Mouse (Mus musculus) mature B cell (primary cell): ENCODE measurements around the gene Ktn1.

Source experiments
- in situ Hi-C: fragments of 300-500 bp; cut with MboI; formaldehyde crosslinking; loops from 2 replicates; pipeline ENCODE4 v1.14.3; 2019

The Ktn1 gene

GRCm38 (mm10) chr14:47665061-47665778 lies 17.0 kb downstream of the Ktn1 start:
- in situ Hi-C loops = no loop called here

GRCm38 (mm10) chr14:47668096-47668495 lies 19.8 kb downstream of the Ktn1 start:
- in situ Hi-C loops = no loop called here

- in situ Hi-C loops = no loop called here
Observed at GRCm38 (mm10) chr14:47682886-47683285, 34.6 kb downstream of the Ktn1 start.

- in situ Hi-C loops = no loop called here
Observed at GRCm38 (mm10) chr14:47684579-47684978, 36.3 kb downstream of the Ktn1 start.

- in situ Hi-C loops = no loop called here
Observed at GRCm38 (mm10) chr14:47699126-47699525, 50.9 kb downstream of the Ktn1 start.

GRCm38 (mm10) chr14:47709546-47709945 lies 61.3 kb downstream of the Ktn1 start:
- in situ Hi-C loops = no loop called here

DNA sequence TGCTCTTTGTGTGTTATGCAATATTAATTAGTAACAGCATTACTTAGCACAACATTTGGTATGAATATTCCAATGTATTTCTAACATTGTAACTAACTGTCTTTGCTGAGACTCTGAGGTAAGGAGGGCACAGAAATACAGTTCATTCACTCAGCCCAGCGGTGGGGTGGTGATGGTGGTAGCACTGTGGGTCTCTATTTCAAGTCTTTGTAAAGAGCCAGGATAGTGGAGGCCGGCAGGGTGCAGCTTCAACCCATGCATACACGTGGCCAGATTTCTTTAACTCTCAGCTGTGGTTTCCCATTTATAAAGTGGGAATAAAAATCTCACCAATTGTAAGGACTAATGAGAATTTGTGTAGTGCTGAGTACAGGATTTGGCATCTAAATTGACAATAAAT lies 67.5 kb downstream of the Ktn1 start:
- in situ Hi-C loops = no loop called here

DNA sequence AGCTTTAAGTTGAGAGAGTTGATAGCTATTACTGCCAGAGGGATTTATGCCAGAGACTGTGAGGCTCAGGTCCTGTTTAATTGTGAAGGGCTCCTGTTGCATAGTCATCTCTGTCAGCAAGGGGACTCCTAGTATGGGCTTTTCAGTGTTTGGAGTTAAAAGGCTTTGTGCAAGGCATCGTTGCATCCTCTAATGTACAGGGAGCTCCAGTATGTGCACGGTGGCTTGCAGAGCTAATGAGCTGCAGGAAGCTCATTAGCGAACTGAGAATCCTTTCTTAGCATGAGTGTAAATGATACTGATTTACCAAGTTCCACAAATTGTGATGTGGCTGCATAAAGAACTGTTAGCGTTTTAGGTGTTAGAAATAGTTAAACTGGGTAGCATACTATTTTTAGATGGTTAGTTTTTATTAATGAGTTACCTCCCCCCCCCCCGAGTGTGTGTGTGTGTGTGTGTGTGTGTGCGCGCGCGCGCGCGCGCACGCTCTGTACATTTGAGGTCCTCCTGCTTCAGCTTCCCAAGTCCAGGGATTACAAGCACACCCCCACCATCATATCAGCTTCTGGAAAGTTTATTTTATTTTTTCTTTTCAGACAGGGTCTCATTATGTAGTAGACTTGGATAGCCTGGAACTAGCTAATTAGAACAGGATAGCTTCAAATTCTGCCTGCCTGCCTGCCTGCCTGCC lies 69.8 kb downstream of the Ktn1 start:
- in situ Hi-C loops = no loop called here

GRCm38 (mm10) chr14:47720023-47720422 lies 71.8 kb downstream of the Ktn1 start:
- in situ Hi-C loops = no loop called here

DNA sequence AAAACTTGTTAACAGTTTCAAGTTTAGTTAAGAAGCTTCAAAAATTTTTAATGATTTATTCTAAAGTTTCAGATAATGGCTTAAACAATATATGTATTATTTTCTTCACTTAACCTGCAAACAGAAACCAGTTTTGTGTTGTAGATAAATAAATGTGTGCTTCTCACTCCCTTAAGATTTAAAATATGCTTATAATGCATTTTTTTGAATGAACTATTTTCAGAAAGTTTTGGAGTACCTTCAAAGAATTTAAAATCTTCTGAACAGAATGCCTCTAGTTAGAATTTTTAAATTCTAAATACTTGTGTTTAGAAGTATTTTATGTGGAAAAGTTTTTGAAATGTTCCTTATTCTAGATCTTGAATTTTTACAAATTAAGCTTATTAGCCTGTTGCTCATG lies 74.8 kb downstream of the Ktn1 start:
- in situ Hi-C loops = no loop called here

GRCm38 (mm10) chr14:47728594-47728993 lies 80.3 kb downstream of the Ktn1 start:
- in situ Hi-C loops = no loop called here

GRCm38 (mm10) chr14:47735354-47735753 lies 87.1 kb downstream of the Ktn1 start:
- in situ Hi-C loops = no loop called here

GRCm38 (mm10) chr14:47736471-47736870 lies 88.2 kb downstream of the Ktn1 start:
- in situ Hi-C loops = no loop called here

DNA sequence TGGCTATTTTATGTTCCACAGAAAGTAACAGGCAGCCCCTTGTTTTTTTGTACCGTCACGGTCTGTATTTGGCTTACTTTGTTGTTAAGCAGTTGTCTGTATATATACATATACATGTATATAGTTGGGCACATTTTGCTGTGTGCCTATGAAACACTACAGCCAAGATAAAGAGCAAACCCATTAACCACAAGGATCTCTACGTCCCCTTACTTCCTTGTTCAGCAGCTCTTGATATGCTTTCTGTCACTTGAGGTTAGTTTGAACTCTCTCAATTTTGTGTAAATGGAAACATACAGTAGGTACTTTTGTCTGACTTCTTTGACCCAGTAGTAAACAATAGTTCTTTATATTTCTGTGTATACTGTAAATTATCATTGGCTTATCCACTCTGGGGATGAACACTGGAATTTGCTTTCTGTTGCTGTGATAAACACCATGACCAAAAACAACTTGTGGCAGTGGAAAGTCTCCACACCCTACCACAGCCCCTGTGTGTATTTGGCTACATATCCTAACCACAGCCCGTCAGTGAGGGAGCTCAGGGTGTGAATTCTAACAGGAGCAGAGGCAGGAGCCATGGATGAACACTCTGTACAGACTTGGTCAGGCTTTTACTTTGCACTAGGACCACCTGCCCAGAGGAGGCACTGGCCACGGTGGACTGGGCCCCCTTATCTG lies 92.2 kb downstream of the Ktn1 start:
- in situ Hi-C loops = no loop called here

GRCm38 (mm10) chr14:47741046-47741445 lies 92.8 kb downstream of the Ktn1 start:
- in situ Hi-C loops = no loop called here

DNA sequence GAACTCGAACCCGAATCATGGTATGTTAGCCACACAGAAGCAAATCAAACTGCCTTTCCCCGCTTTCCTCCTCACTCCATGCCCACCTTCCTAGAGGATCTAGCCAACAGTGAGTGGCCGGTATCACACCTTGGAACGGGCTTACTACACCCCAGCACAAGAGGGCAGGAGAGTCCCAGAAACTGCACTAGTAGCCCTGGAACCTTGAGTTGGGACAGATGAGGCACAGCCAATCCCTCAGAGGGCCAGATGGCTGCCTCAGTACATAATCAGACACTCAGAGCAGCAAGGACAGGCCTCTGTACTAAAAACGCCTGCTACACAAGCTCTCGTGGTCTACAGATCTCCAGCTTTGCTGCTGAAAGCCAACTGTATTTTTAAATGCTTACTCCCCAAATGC lies 94.4 kb downstream of the Ktn1 start:
- in situ Hi-C loops = no loop called here

GRCm38 (mm10) chr14:47745086-47745485 lies 96.8 kb downstream of the Ktn1 start:
- in situ Hi-C loops = no loop called here

DNA sequence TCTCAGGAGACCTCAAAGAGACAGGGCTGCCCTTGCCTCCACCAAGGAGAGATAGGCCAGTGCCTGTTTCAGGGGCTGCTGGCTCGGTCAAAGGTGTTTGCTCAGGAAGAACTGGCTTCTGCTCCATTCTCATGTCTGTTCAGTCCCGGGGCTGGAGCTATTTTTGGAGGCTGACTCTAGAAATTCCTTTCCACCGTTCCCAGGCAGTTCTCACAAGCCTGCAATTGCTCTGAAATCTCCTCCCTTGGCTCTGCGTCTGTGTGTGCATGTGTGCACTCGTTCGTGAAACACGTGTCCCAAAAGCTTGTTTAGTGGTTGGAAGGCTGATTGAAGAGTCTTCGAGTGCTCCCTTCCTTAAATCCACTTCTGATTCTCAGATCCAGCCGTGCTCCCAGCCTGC lies 99.3 kb downstream of the Ktn1 start:
- in situ Hi-C loops = no loop called here

- in situ Hi-C loops = no loop called here
Observed at GRCm38 (mm10) chr14:47748714-47749113, 100.5 kb downstream of the Ktn1 start.

- in situ Hi-C loops = no loop called here
Observed at GRCm38 (mm10) chr14:47751422-47752205, 103.4 kb downstream of the Ktn1 start.

DNA sequence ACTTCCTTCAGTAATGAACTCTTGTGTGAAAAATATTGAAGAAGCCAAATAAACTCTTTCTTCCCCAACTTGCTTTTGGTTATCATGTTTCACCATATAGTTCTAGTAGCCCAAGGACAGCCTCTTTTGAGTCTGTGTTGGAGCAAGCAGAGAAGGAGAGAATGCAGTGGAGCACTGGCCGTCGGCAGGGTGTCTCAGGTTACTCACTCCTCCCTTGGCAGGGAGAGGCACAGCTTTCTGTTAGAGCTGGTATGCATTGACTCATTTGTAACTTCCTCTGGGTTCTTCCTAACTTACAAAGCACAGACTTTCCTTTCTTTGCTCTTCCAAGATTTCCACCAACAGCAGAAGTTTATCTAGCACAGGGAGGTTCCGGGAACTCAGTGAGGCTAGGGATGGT lies 105.3 kb downstream of the Ktn1 start:
- in situ Hi-C loops = no loop called here

DNA sequence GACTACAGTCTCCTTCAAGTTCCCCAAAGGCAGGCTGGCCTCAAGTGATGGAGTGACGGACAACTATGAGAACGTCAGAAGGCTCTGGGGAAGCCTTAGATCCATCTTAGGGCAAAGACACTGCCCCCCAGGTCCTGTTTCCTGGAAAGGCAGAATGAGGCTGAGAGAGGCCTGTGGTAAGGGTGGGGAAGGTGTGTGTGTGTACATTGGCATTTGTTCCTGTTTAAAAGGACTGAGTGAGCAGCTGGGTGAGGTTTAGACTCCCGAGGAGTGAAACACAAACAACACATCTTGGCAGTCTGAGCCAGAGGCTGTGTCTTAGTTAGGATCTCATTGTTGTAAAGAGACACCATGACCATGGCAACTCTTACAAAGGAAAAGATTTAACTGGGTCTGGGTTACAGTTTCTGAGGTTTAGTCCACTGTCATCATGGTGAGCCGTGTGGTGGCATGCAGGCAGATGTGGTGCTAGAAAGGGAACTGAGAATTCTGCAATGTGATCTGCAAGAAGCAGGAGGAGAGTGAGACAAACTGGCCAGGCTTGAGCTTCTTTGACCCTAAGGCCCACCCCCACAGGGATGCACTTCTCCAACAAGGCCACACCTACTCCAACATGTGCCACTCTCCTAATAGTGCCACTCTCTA lies 106.1 kb downstream of the Ktn1 start:
- in situ Hi-C loops = no loop called here
